30 mouse cellular contexts compared by ENCODE assay signal in the genomic region with DNA sequence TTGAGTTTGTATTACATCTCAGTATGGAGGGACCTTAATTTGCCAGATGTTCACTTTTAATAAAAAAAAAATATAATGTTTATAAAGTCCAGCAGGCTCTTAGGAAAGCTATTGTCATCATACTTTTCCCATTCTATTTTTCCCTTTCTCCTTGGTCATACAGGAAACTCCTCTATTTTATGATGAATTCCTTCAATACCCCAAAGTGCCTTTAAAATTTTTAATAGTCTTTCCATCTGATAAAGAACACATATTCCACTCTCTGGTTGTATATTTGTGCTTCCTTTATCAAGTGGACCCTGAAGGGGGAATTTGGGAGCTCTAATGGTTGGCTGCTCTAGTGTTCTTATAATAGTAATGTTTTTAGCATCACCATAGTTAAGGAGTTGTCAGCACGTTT.
"Had no signal": no experiment of that assay in that cellular context is flagged by ENCODE, and none has a peak within 500 bp of the region (broad histone marks: within the 10 kb centered on the region; RNA-seq: fewer than 3 reads in every experiment).

No protein-coding gene starts in this region.

- H3K9me3 ChIP-seq: limb, embryonic 12.5 days; limb, embryonic 15.5 days; liver, embryonic 12.5 days; liver, embryonic 13.5 days; liver, embryonic 15.5 days; lung, embryonic 15.5 days; megakaryocyte, embryonic 14.5 days; midbrain, embryonic 10.5 days; midbrain, embryonic 12.5 days; midbrain, embryonic 13.5 days; neural tube, embryonic 12.5 days had no signal

- H3K4me1 ChIP-seq: limb, embryonic 12.5 days; limb, embryonic 15.5 days; liver, embryonic 12.5 days; liver, embryonic 13.5 days; liver, embryonic 15.5 days; lung, embryonic 15.5 days; megakaryocyte, embryonic 14.5 days; midbrain, embryonic 10.5 days; midbrain, embryonic 12.5 days; midbrain, embryonic 13.5 days; neural tube, embryonic 12.5 days had no signal

- H3K4me3 ChIP-seq: left cerebral cortex, adult 2 months; limb, embryonic 12.5 days; limb, embryonic 15.5 days; liver, embryonic 12.5 days; liver, embryonic 13.5 days; liver, embryonic 15.5 days; lung, embryonic 15.5 days; megakaryocyte, embryonic 14.5 days; midbrain, embryonic 10.5 days; midbrain, embryonic 12.5 days; midbrain, embryonic 13.5 days; myocyte; neural tube, embryonic 12.5 days had no signal

- ATAC-seq: liver, embryonic 12.5 days; liver, postnatal 0 days; lung, postnatal 0 days; midbrain, embryonic 13.5 days; midbrain, embryonic 16.5 days had no signal

- H3K27me3 ChIP-seq: limb, embryonic 12.5 days; limb, embryonic 15.5 days; liver, embryonic 12.5 days; liver, embryonic 13.5 days; liver, embryonic 15.5 days; lung, embryonic 15.5 days; megakaryocyte, embryonic 14.5 days; midbrain, embryonic 12.5 days; midbrain, embryonic 13.5 days; neural tube, embryonic 12.5 days had no signal

- DNase-seq: left cerebral cortex, postnatal 4 days; liver; liver, embryonic 13.5 days; liver, postnatal 0 days; lung, adult 18-20 months; lung, adult 2 months; lung, embryonic 14.5 days; lung, postnatal 10 days; lung, postnatal 14 days; lung, postnatal 36 days; lung, postnatal 4 days; midbrain, embryonic 14.5 days had no signal

- H3K4me2 ChIP-seq: limb, embryonic 12.5 days; limb, embryonic 15.5 days; liver, embryonic 11.5 days; liver, embryonic 12.5 days; liver, embryonic 13.5 days; liver, embryonic 15.5 days; lung, embryonic 14.5 days; lung, embryonic 15.5 days; midbrain, embryonic 11.5 days; midbrain, embryonic 12.5 days; midbrain, embryonic 13.5 days; neural tube, embryonic 12.5 days had no signal

- H3K9ac ChIP-seq: limb, embryonic 12.5 days; limb, embryonic 15.5 days; liver, embryonic 12.5 days; liver, embryonic 13.5 days; liver, embryonic 14.5 days; liver, embryonic 15.5 days; liver, postnatal 0 days; lung, embryonic 14.5 days; lung, embryonic 15.5 days; midbrain, embryonic 12.5 days; midbrain, embryonic 13.5 days; neural tube, embryonic 12.5 days had no signal

- H3K36me3 ChIP-seq: limb, embryonic 12.5 days; limb, embryonic 15.5 days; liver, embryonic 12.5 days; liver, embryonic 13.5 days; liver, embryonic 15.5 days; lung, embryonic 15.5 days; midbrain, embryonic 10.5 days; midbrain, embryonic 12.5 days; midbrain, embryonic 13.5 days; neural tube, embryonic 12.5 days had no signal

- H3K27ac ChIP-seq: left cerebral cortex, adult 2 months; limb, embryonic 12.5 days; limb, embryonic 15.5 days; liver, embryonic 12.5 days; liver, embryonic 13.5 days; liver, embryonic 14.5 days; liver, embryonic 15.5 days; lung, embryonic 15.5 days; macrophage; midbrain, embryonic 10.5 days; midbrain, embryonic 12.5 days; midbrain, embryonic 13.5 days; neural tube, embryonic 12.5 days had no signal
